Mouse (Mus musculus): Measurements from ENCODE around the gene Fbxo28. TPM values are rescaled to one million over a fixed set of nuclear protein-coding genes. Genes with fewer than 3 reads are reported as not detected.

Fbxo28 gene
- polyA plus RNA-seq, 1 experiment from 2014 or later, result 4.1 TPM

GRCm38 (mm10) chr1:182376826-182377225, 35.4 kb upstream of the Fbxo28 start:
- Histone ChIP-seq H3K36me3 (ENCODE audit: control insufficient read depth, insufficient read depth) (no peaks in the 10 kb centered on the region), H3K27ac (ENCODE audit: low read length) (no peak overlapping the region), H3K9me3 (replicated peaks; ENCODE audit: control insufficient read depth, low read length) (no peaks in the 10 kb centered on the region), H3K27me3 (ENCODE audit: control insufficient read depth, insufficient read depth, low read depth, low read length) (no peaks in the 10 kb centered on the region), H3K9ac (ENCODE audit: low read depth, low read length) (no peak overlapping the region), H3K4me2 (ENCODE audit: low read depth, low read length) (no peak overlapping the region), H3K4me1 (ENCODE audit: control insufficient read depth, low read depth, low read length) (no peaks in the 10 kb centered on the region), H3K4me3 (ENCODE audit: low read depth, low read length) (no peak overlapping the region)
- ATAC-seq (ENCODE audit: low read depth), result no peak
- 80% methylated on average over 7 of the region's 7 CpGs for WGBS (ENCODE audit: insufficient replicate concordance)

- ATAC-seq (ENCODE audit: low read depth), result no peak
- Histone ChIP-seq H3K4me2 (ENCODE audit: low read depth, low read length) (no peak overlapping the region), H3K36me3 (ENCODE audit: control insufficient read depth, insufficient read depth) (no peaks in the 10 kb centered on the region), H3K27ac (ENCODE audit: low read length) (no peak overlapping the region), H3K4me3 (ENCODE audit: low read depth, low read length) (no peak overlapping the region), H3K9me3 (replicated peaks; ENCODE audit: control insufficient read depth, low read length) (no peaks in the 10 kb centered on the region), H3K27me3 (ENCODE audit: control insufficient read depth, insufficient read depth, low read depth, low read length) (no peaks in the 10 kb centered on the region), H3K9ac (ENCODE audit: low read depth, low read length) (no peak overlapping the region), H3K4me1 (ENCODE audit: control insufficient read depth, low read depth, low read length) (no peaks in the 10 kb centered on the region)
- 30% methylated on average over 8 of the region's 8 CpGs for WGBS (ENCODE audit: insufficient replicate concordance)
Observed at GRCm38 (mm10) chr1:182376221-182376620, 34.8 kb upstream of the Fbxo28 start.

- H3K4me1 ChIP-seq (ENCODE audit: control insufficient read depth, low read depth, low read length), result no peaks in the 10 kb centered on the region
- 37% methylated on average over 8 of the region's 8 CpGs for WGBS (ENCODE audit: insufficient replicate concordance)
- H3K27ac ChIP-seq (ENCODE audit: low read length), result no peak overlapping the region
- no peak overlapping the region for H3K9ac ChIP-seq (ENCODE audit: low read depth, low read length)
- H3K9me3 ChIP-seq (replicated peaks; ENCODE audit: control insufficient read depth, low read length), result no peaks in the 10 kb centered on the region
- no peak overlapping the region for H3K4me2 ChIP-seq (ENCODE audit: low read depth, low read length)
- ATAC-seq (ENCODE audit: low read depth), result no peak
- H3K27me3 ChIP-seq (ENCODE audit: control insufficient read depth, insufficient read depth, low read depth, low read length), result no peaks in the 10 kb centered on the region
- H3K4me3 ChIP-seq (ENCODE audit: low read depth, low read length), result no peak overlapping the region
- H3K36me3 ChIP-seq (ENCODE audit: control insufficient read depth, insufficient read depth), result no peaks in the 10 kb centered on the region
Observed at GRCm38 (mm10) chr1:182371891-182372290, 30.5 kb upstream of the Fbxo28 start.

- Histone ChIP-seq H3K9me3 (replicated peaks; ENCODE audit: control insufficient read depth, low read length) (no peaks in the 10 kb centered on the region), H3K4me1 (ENCODE audit: control insufficient read depth, low read depth, low read length) (no peaks in the 10 kb centered on the region), H3K4me3 (ENCODE audit: low read depth, low read length) (no peak overlapping the region), H3K9ac (ENCODE audit: low read depth, low read length) (no peak overlapping the region), H3K27ac (ENCODE audit: low read length) (no peak overlapping the region), H3K36me3 (ENCODE audit: control insufficient read depth, insufficient read depth) (no peaks in the 10 kb centered on the region), H3K4me2 (ENCODE audit: low read depth, low read length) (no peak overlapping the region), H3K27me3 (ENCODE audit: control insufficient read depth, insufficient read depth, low read depth, low read length) (no peaks in the 10 kb centered on the region)
- ATAC-seq (ENCODE audit: low read depth), result no peak
- 4% methylated on average over 4 of the region's 4 CpGs for WGBS (ENCODE audit: insufficient replicate concordance)
Observed at GRCm38 (mm10) chr1:182369435-182369834, 28.0 kb upstream of the Fbxo28 start.

GRCm38 (mm10) chr1:182368782-182369181, 27.4 kb upstream of the Fbxo28 start:
- Histone ChIP-seq H3K4me1 (ENCODE audit: control insufficient read depth, low read depth, low read length) (no peaks in the 10 kb centered on the region), H3K36me3 (ENCODE audit: control insufficient read depth, insufficient read depth) (no peaks in the 10 kb centered on the region), H3K4me2 (ENCODE audit: low read depth, low read length) (no peak overlapping the region), H3K27me3 (ENCODE audit: control insufficient read depth, insufficient read depth, low read depth, low read length) (no peaks in the 10 kb centered on the region), H3K9me3 (replicated peaks; ENCODE audit: control insufficient read depth, low read length) (no peaks in the 10 kb centered on the region), H3K27ac (ENCODE audit: low read length) (no peak overlapping the region), H3K4me3 (ENCODE audit: low read depth, low read length) (no peak overlapping the region), H3K9ac (ENCODE audit: low read depth, low read length) (no peak overlapping the region)
- WGBS (ENCODE audit: insufficient replicate concordance), result 29% methylated on average over 8 of the region's 8 CpGs
- ATAC-seq (ENCODE audit: low read depth), result no peak

GRCm38 (mm10) chr1:182368309-182368708, 26.9 kb upstream of the Fbxo28 start:
- H3K36me3 ChIP-seq (ENCODE audit: control insufficient read depth, insufficient read depth), result no peaks in the 10 kb centered on the region
- H3K9me3 ChIP-seq (replicated peaks; ENCODE audit: control insufficient read depth, low read length), result no peaks in the 10 kb centered on the region
- H3K4me2 ChIP-seq (ENCODE audit: low read depth, low read length), result no peak overlapping the region
- H3K4me3 ChIP-seq (ENCODE audit: low read depth, low read length), result no peak overlapping the region
- ATAC-seq (ENCODE audit: low read depth), result no peak
- H3K27me3 ChIP-seq (ENCODE audit: control insufficient read depth, insufficient read depth, low read depth, low read length), result no peaks in the 10 kb centered on the region
- no peaks in the 10 kb centered on the region for H3K4me1 ChIP-seq (ENCODE audit: control insufficient read depth, low read depth, low read length)
- H3K27ac ChIP-seq (ENCODE audit: low read length), result no peak overlapping the region
- no peak overlapping the region for H3K9ac ChIP-seq (ENCODE audit: low read depth, low read length)
- WGBS (ENCODE audit: insufficient replicate concordance), result 54% methylated on average over 7 of the region's 7 CpGs

GRCm38 (mm10) chr1:182363683-182364404, 22.4 kb upstream of the Fbxo28 start:
- Histone ChIP-seq H3K27ac (ENCODE audit: low read length) (no peak overlapping the region), H3K4me3 (ENCODE audit: low read depth, low read length) (no peak overlapping the region), H3K27me3 (ENCODE audit: control insufficient read depth, insufficient read depth, low read depth, low read length) (no peaks in the 10 kb centered on the region)

GRCm38 (mm10) chr1:182362703-182363102, 21.3 kb upstream of the Fbxo28 start:
- WGBS (ENCODE audit: insufficient replicate concordance), result 71% methylated on average over 5 of the region's 5 CpGs
- Histone ChIP-seq H3K9me3 (replicated peaks; ENCODE audit: control insufficient read depth, low read length) (no peaks in the 10 kb centered on the region), H3K4me2 (ENCODE audit: low read depth, low read length) (no peak overlapping the region), H3K4me3 (ENCODE audit: low read depth, low read length) (no peak overlapping the region), H3K9ac (ENCODE audit: low read depth, low read length) (no peak overlapping the region), H3K27ac (ENCODE audit: low read length) (no peak overlapping the region), H3K27me3 (ENCODE audit: control insufficient read depth, insufficient read depth, low read depth, low read length) (no peaks in the 10 kb centered on the region), H3K36me3 (ENCODE audit: control insufficient read depth, insufficient read depth) (no peaks in the 10 kb centered on the region), H3K4me1 (ENCODE audit: control insufficient read depth, low read depth, low read length) (no peaks in the 10 kb centered on the region)
- ATAC-seq (ENCODE audit: low read depth), result peak; percentile 60; the same call in 1 of the 2 replicates

More at GRCm38 (mm10) chr1:182363683-182364404, 22.4 kb upstream of the Fbxo28 start:
- H3K9me3 ChIP-seq (replicated peaks; ENCODE audit: control insufficient read depth, low read length), result no peaks in the 10 kb centered on the region
- ATAC-seq (ENCODE audit: low read depth), result no peak
- WGBS (ENCODE audit: insufficient replicate concordance), result 33% methylated on average over 12 of the region's 12 CpGs
- H3K9ac ChIP-seq (ENCODE audit: low read depth, low read length), result no peak overlapping the region
- H3K4me1 ChIP-seq (ENCODE audit: control insufficient read depth, low read depth, low read length), result no peaks in the 10 kb centered on the region
- no peak overlapping the region for H3K4me2 ChIP-seq (ENCODE audit: low read depth, low read length)
- no peaks in the 10 kb centered on the region for H3K36me3 ChIP-seq (ENCODE audit: control insufficient read depth, insufficient read depth)

GRCm38 (mm10) chr1:182358133-182358532, 16.7 kb upstream of the Fbxo28 start:
- Histone ChIP-seq H3K27me3 (ENCODE audit: control insufficient read depth, insufficient read depth, low read depth, low read length) (no peaks in the 10 kb centered on the region), H3K9ac (ENCODE audit: low read depth, low read length) (no peak overlapping the region), H3K27ac (ENCODE audit: low read length) (no peak overlapping the region), H3K36me3 (ENCODE audit: control insufficient read depth, insufficient read depth) (no peaks in the 10 kb centered on the region), H3K4me2 (ENCODE audit: low read depth, low read length) (no peak overlapping the region), H3K4me1 (ENCODE audit: control insufficient read depth, low read depth, low read length) (no peaks in the 10 kb centered on the region), H3K4me3 (ENCODE audit: low read depth, low read length) (no peak overlapping the region), H3K9me3 (replicated peaks; ENCODE audit: control insufficient read depth, low read length) (no peaks in the 10 kb centered on the region)
- ATAC-seq (ENCODE audit: low read depth), result no peak
- 33% methylated on average over 1 of the region's 1 CpGs for WGBS (ENCODE audit: insufficient replicate concordance)
